Mouse (Mus musculus): ENCODE measurements around the gene Cux1.
A peak's percentile ranks its signal among the peaks of the same experiment; 100 is the strongest.

Cux1 gene

GRCm38 (mm10) chr5:136199526-136199925 lies 367.8 kb downstream of the Cux1 start:
- no peak for DNase-seq (ENCODE audit: low read depth, low spot score)

GRCm38 (mm10) chr5:136198474-136199391 lies 368.6 kb downstream of the Cux1 start, which contains the start of gene Prkrip1:
Prkrip1 (minus strand) TSS chr5:136198963.
- DNase-seq (ENCODE audit: low read depth, low spot score) = peak; percentile 93
